Mouse (Mus musculus) MEL (cell line): Measurements from ENCODE around the gene Rbm14.

ENCODE experiments used
- CTCF ChIP-seq, 3 experiments: IDR thresholded peaks in 2 of 3; conservative IDR thresholded peaks in 1 of 3; 2 replicates each; pipeline ENCODE4 v1.5.1; 2011 to 2012; ENCODE audit warnings: low read length in 3 of 3, low read depth in 2 of 3, mild to moderate bottlenecking in 2 of 3, improper control_type of control experiment in 1 of 3, inconsistent platforms in 1 of 3, mixed read lengths in 1 of 3, moderate library complexity in 1 of 3; ENCODE audit not compliant: control insufficient read depth in 1 of 3, insufficient read depth in 1 of 3, poor library complexity in 1 of 3, severe bottlenecking in 1 of 3
- E2F4 ChIP-seq: IDR thresholded peaks from 2 replicates; pipeline ENCODE4 v1.6.1; 2011; ENCODE audit warnings: low read depth, low read length, improper control_type of control experiment, borderline replicate concordance
- EP300 ChIP-seq, 2 experiments: IDR thresholded peaks; 2 replicates each; pipeline ENCODE4 v1.6.1; 2011; ENCODE audit warnings: improper control_type of control experiment in 2 of 2, low read length in 2 of 2, low read depth in 1 of 2, mild to moderate bottlenecking in 1 of 2
- GATA1 ChIP-seq: IDR thresholded peaks from 2 replicates; pipeline ENCODE4 v1.6.1; 2011; ENCODE audit warnings: low read depth, low read length, improper control_type of control experiment
- MAFK ChIP-seq: IDR thresholded peaks from 2 replicates; pipeline ENCODE4 v1.6.1; 2011; ENCODE audit warnings: low read depth, mild to moderate bottlenecking, low read length, improper control_type of control experiment, borderline replicate concordance
- MAX ChIP-seq: IDR thresholded peaks from 2 replicates; pipeline ENCODE4 v1.6.1; 2011; ENCODE audit warnings: low read length, improper control_type of control experiment
- MYC ChIP-seq: IDR thresholded peaks from 2 replicates; pipeline ENCODE4 v1.6.1; 2011; ENCODE audit warnings: low read depth, mild to moderate bottlenecking, low read length, improper control_type of control experiment, moderate library complexity
- POLR2A ChIP-seq, 2 experiments: IDR thresholded peaks; 2 replicates each; pipeline ENCODE4 v1.6.1; 2011 to 2012; ENCODE audit warnings: low read length in 2 of 2, mild to moderate bottlenecking in 2 of 2, control low read depth in 1 of 2, improper control_type of control experiment in 1 of 2, low read depth in 1 of 2, moderate library complexity in 1 of 2; ENCODE audit not compliant: control insufficient read depth in 1 of 2, insufficient read depth in 1 of 2, poor library complexity in 1 of 2
- POLR2AphosphoS5 ChIP-seq: IDR thresholded peaks from 2 replicates; pipeline ENCODE4 v1.6.1; 2012; ENCODE audit warnings: low read depth, borderline replicate concordance, mild to moderate bottlenecking, inconsistent platforms, low read length, moderate library complexity, mixed read lengths
- RAD21 ChIP-seq: IDR thresholded peaks from 2 replicates; pipeline ENCODE4 v1.6.1; 2011; ENCODE audit warnings: mild to moderate bottlenecking, low read depth, low read length, improper control_type of control experiment
- RCOR1 ChIP-seq: IDR thresholded peaks from 2 replicates; pipeline ENCODE4 v1.6.1; 2012; ENCODE audit warnings: low read depth, mild to moderate bottlenecking, inconsistent platforms, low read length, improper control_type of control experiment
- TBP ChIP-seq: IDR thresholded peaks from 2 replicates; pipeline ENCODE4 v1.8.0; 2011; ENCODE audit warnings: low read depth, low read length, improper control_type of control experiment
- ZC3H11A ChIP-seq: IDR thresholded peaks from 2 replicates; pipeline ENCODE4 v1.6.1; 2012; ENCODE audit warnings: low read depth, mild to moderate bottlenecking, inconsistent platforms, low read length, improper control_type of control experiment

GRCm38 (mm10) chr19:4847490-4847889 is 36.1 kb upstream of the Rbm14 start:
- no peak for TF ChIP-seq GATA1
- no peak for TF ChIP-seq TBP
- no peak for TF ChIP-seq MYC
- TF ChIP-seq POLR2AphosphoS5 = no peak
- no peak for TF ChIP-seq E2F4
- TF ChIP-seq MAX = no peak
- peak; percentile 74 for TF ChIP-seq RAD21
- no peak for TF ChIP-seq RCOR1
- TF ChIP-seq POLR2A (IDR thresholded peaks at IDR 0.05; ENCODE audit: control insufficient read depth in 1 of 2, insufficient read depth in 1 of 2, low read depth in 1 of 2, low read length in 2 of 2, poor library complexity in 1 of 2) = no peak
- peak; percentile 82 for TF ChIP-seq ZC3H11A
- no peak for TF ChIP-seq MAFK
- TF ChIP-seq CTCF (IDR thresholded peaks at IDR 0.05 in 2 of 3, conservative IDR thresholded peaks at IDR 0.05 in 1 of 3; ENCODE audit: control insufficient read depth in 1 of 3, insufficient read depth in 1 of 3, low read depth in 2 of 3, low read length in 3 of 3, poor library complexity in 1 of 3, severe bottlenecking in 1 of 3) = peak; percentile 69 to 80 (median 71)
- TF ChIP-seq EP300 (IDR thresholded peaks at IDR 0.05; ENCODE audit: low read depth in 1 of 2, low read length in 2 of 2) = no peak
